Mouse (Mus musculus): Measurements from ENCODE around the gene Rabggtb.

DNA sequence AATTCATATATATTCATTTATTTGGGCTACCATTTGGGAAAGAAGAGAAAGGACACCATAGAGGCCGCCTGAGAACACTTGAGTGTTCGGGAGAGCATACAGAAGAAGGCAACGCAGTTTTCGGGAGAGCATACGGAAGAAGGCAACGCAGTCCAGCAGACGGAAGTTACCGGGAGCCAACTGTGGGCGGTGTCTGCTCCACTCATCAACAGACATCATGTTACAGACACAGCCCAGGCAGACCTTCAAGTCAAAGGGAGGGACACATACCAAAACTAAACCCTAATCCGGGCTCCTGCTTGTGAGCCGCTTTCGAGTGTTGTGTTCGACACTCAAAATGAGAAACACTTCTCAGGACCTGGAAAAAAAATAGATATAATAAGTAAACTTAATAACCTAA is 28.8 kb upstream of the Rabggtb start:
- no peak for TF ChIP-seq POLR2A (IDR thresholded peaks at IDR 0.05; ENCODE audit: insufficient read depth, low read depth, low read length)
- no peak for TF ChIP-seq CTCF (IDR thresholded peaks at IDR 0.05)
- no peak for TF ChIP-seq EP300 (IDR thresholded peaks at IDR 0.05; ENCODE audit: insufficient read depth, low read depth, low read length)
